Mouse (Mus musculus) ES-E14 (cell line): ENCODE measurements around the gene Gm30191. TPM values are rescaled to one million over a fixed set of nuclear protein-coding genes. Genes with fewer than 3 reads are reported as not detected.
"Not testable (repeated sequence)": the region's sequence is repeated elsewhere in the genome, so short reads cannot be mapped to it uniquely, and the experiment has no call there.

Experiments used
- DNase-seq: peaks from one replicate; pipeline ENCODE4 v3.0.0-alpha.2; 2013; ENCODE audit warnings: low read depth, low spot score
- H3K27ac ChIP-seq: 2 replicates; pipeline ENCODE4 v1.5.1; 2012; ENCODE audit warnings: low read depth, mild to moderate bottlenecking, low read length, moderate library complexity, mixed read lengths; ENCODE audit not compliant: poor library complexity, insufficient read depth, severe bottlenecking
- H3K36me3 ChIP-seq: 2 replicates; pipeline ENCODE4 v1.6.1; 2012; ENCODE audit warnings: mild to moderate bottlenecking, low read length, moderate library complexity, mixed read lengths; ENCODE audit not compliant: control insufficient read depth, poor library complexity, insufficient read depth, severe bottlenecking
- H3K4me1 ChIP-seq, 2 experiments: fragments of 150-350 bp in 1 of 2; sonication (generic) in 1 of 2; 2 replicates each; pipeline ENCODE4 v1.6.1; 2012; ENCODE audit warnings: low read length in 2 of 2, mild to moderate bottlenecking in 1 of 2, mixed read lengths in 1 of 2; ENCODE audit not compliant: control insufficient read depth in 2 of 2, insufficient read depth in 2 of 2, poor library complexity in 1 of 2
- H3K4me3 ChIP-seq, 2 experiments: fragments of 150-350 bp in 1 of 2; sonication (generic) in 1 of 2; 2 replicates each; pipeline ENCODE4 v1.5.1; 2012; ENCODE audit warnings: low read length in 2 of 2, low read depth in 1 of 2, mild to moderate bottlenecking in 1 of 2, mixed read lengths in 1 of 2; ENCODE audit not compliant: insufficient read depth in 1 of 2, poor library complexity in 1 of 2, severe bottlenecking in 1 of 2
- H3K9ac ChIP-seq: 2 replicates; pipeline ENCODE4 v1.6.1; 2012; ENCODE audit warnings: low read depth, mild to moderate bottlenecking, low read length, mixed read lengths; ENCODE audit not compliant: poor library complexity, insufficient read depth, severe bottlenecking
- H3K9me3 ChIP-seq: fragments of 150-350 bp; sonication (generic); 2 replicates; pipeline ENCODE4 v1.6.1; 2012; ENCODE audit warnings: low read depth, mild to moderate bottlenecking, low read length; ENCODE audit not compliant: control insufficient read depth, insufficient read depth
- CHD2 ChIP-seq: IDR thresholded peaks from 2 replicates; pipeline ENCODE4 v1.6.1; 2014; ENCODE audit warnings: mild to moderate bottlenecking, low read depth, low read length, inconsistent platforms
- HCFC1 ChIP-seq: IDR thresholded peaks from 2 replicates; pipeline ENCODE4 v1.6.1; 2012; ENCODE audit warnings: low read length, inconsistent platforms, borderline replicate concordance; ENCODE audit not compliant: insufficient read depth
- MAFK ChIP-seq: IDR thresholded peaks from 2 replicates; pipeline ENCODE4 v1.6.1; 2014; ENCODE audit warnings: mild to moderate bottlenecking, low read depth, low read length, inconsistent platforms; ENCODE audit not compliant: insufficient read depth
- ZC3H11A ChIP-seq: IDR thresholded peaks from 2 replicates; pipeline ENCODE4 v1.6.1; 2012; ENCODE audit warnings: low read depth, mild to moderate bottlenecking, inconsistent platforms, low read length, borderline replicate concordance
- ZNF384 ChIP-seq: IDR thresholded peaks from 2 replicates; pipeline ENCODE4 v1.6.1; 2012; ENCODE audit warnings: low read depth, low read length, inconsistent platforms
- in situ Hi-C, 2 experiments: fragments of 600-800 bp; cut with MboI; formaldehyde crosslinking; loops; one replicate each; pipeline ENCODE4 v1.15.1; 2025; ENCODE audit warnings: low sequenced_read_pairs in 2 of 2, inconsistent platforms in 1 of 2; ENCODE audit not compliant: unreplicated experiment in 2 of 2
- total RNA-seq: library from RNA; depleted of rRNA; stranded (reverse); fragments of 300-350 nt; gene quantifications from 2 replicates; pipeline ENCODE4 v1.2.3, GENCODE M21; 2012

The Gm30191 gene
- total RNA-seq, 1 experiment: not detected

DNA sequence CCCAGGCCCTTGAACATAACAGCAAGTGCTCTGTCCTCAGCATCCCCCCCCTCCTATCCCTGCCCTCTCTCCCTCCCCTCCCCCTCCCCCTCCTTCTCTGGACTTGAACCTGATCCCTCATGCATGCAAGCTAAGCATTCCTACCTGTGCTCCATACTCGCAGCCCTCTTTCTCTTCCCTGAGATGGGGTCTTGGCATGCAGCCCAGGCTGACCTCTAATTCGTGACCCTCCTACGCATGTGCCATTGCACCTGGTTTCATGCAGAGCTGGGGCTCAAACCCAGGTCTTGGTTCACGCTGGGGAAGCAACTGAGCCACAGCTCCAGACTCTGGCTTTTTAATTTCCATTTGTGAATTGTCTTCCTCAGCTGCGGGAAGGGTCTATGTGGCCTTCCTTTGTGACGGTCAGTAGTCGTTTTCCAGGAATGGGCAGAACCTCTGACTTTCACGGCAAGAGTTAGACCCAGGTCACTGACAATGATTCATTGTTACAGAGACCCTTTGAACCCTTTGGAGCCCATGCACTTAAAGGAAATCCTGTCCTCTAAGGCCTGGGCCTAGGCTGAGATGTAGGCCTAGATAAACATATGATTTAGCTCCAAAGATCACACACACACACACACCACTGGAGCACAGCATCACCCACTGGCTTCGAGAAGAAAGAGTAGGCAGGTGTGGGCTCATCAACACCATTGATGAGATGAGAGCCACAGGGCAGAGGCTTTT is 19.3 kb downstream of the Gm30191 start:
- no peak overlapping the region for H3K27ac ChIP-seq
- H3K9me3 ChIP-seq: no peaks in the 10 kb centered on the region
- in situ Hi-C loops: no loop called here
- H3K9ac ChIP-seq: no peak overlapping the region
- H3K4me1 ChIP-seq: peaks cover 2 to 7% of the 10 kb centered on the region in 2 experiments; a peak in 1 of 4 replicates
- H3K4me3 ChIP-seq: no peak overlapping the region
- no peak for DNase-seq
- no peak for TF ChIP-seq HCFC1
- no peak for TF ChIP-seq ZC3H11A
- TF ChIP-seq ZNF384: no peak
- TF ChIP-seq MAFK: no peak
- no peak for TF ChIP-seq CHD2
- H3K36me3 ChIP-seq: no peaks in the 10 kb centered on the region

DNA sequence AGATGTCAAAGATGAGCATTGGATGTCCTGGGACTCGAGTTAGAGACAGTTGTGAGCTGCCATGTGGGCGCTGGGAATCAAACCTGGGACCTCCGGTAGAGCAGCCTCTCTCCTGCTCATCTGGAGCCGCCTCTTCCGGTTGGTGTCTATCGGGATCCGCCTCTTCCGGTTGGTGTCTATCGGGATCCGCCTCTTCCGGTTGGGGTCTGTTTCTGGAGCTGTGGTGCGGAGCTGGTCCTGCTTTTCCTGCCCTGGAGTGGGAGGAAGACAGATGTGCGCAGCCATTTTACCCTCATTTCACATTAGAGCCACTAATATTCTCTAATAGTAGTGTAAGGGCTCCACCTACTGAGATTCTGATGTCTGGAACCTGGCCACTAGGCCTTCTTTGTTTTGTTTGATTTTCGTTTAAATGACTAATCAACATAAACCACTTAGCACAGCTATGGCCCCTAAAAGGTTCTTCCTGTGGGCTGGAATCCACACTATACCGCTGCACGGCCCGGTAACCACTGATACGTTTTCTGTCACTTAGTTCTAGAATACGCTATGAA is 21.4 kb downstream of the Gm30191 start:
- DNase-seq: no peak
- Histone ChIP-seq H3K9me3 (no peaks in the 10 kb centered on the region), H3K4me3 (peak overlapping the region; percentile 35 to 53), H3K9ac (peak overlapping the region; percentile 55; the same call in 1 of the 2 replicates), H3K27ac (no peak overlapping the region; the same call in 1 of the 2 replicates), H3K4me1 (peaks cover 2 to 7% of the 10 kb centered on the region in 2 experiments; a peak in 1 of 4 replicates), H3K36me3 (no peaks in the 10 kb centered on the region)
- in situ Hi-C loops: no loop called here
- TF ChIP-seq MAFK (no peak), ZC3H11A (no peak), HCFC1 (no peak; the same call in 1 of the 2 replicates), CHD2 (no peak), ZNF384 (no peak)

DNA sequence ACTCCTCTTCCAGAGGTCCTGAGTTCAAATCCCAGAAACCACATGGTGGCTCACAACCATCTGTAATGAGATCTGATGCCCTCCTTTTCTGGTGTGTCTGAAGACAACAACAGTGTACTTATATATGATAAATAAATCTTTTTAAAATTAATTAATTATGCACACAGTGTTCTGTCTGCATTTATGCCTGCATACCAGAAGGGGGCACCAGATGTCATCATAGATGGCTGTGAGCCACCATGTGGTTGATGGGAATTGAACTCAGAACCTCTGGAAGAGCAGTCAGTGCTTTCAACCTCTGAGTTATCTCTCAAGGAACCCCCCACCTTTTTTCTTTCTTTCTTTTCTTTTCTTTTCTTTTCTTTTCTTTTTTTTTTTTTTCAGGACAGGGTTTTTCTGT is 22.9 kb downstream of the Gm30191 start:
- H3K9ac ChIP-seq, H3K36me3 ChIP-seq, H3K4me3 ChIP-seq, in situ Hi-C loops, H3K4me1 ChIP-seq, DNase-seq, H3K27ac ChIP-seq, H3K9me3 ChIP-seq: not testable (repeated sequence)

DNA sequence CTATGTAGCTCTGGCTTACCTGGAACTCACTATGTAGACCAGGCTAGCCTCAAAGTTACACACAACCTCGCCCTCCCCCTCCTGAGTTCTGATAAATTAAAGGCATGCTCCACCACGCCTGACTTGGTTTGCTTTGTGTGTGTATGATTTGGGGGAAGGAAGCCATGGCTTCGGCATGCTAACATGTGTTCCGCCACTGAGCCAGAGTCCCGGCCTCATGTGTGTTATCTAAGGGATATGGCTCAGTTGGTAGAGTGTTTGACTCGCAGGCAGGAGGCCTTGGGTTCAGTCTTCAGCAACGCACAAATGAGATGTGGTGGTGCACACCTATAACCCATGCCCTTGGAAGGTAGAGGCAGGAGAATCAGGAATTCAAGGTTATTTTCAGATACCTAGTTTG is 25.2 kb downstream of the Gm30191 start:
- no peak for DNase-seq
- H3K27ac ChIP-seq: no peak overlapping the region
- peaks cover 0 to 4% of the 10 kb centered on the region in 2 experiments; a peak in 3 of 4 replicates for H3K4me1 ChIP-seq
- H3K9me3 ChIP-seq: no peaks in the 10 kb centered on the region
- H3K4me3 ChIP-seq: no peak overlapping the region
- TF ChIP-seq ZC3H11A (no peak), ZNF384 (no peak), CHD2 (no peak), HCFC1 (no peak), MAFK (no peak)
- H3K36me3 ChIP-seq: no peaks in the 10 kb centered on the region; the same call in 1 of the 2 replicates
- in situ Hi-C loops: no loop called here
- H3K9ac ChIP-seq: no peak overlapping the region
